Mouse (Mus musculus) CD4-positive helper T cell, adult 2 months (primary cell): ENCODE data around the gene Mctp2.
A peak's percentile ranks its signal among the peaks of the same experiment; 100 is the strongest.
"Not testable (repeated sequence)": the region's sequence is repeated elsewhere in the genome, so short reads cannot be mapped to it uniquely, and the experiment has no call there.

Source experiments
- DNase-seq: peaks from one replicate; pipeline ENCODE4 v3.0.0-alpha.2; 2012; ENCODE audit warnings: low read depth, missing footprints, low spot score

The Mctp2 gene

GRCm38 (mm10) chr7:72275513-72275912, 30.9 kb downstream of the Mctp2 start:
- peak; percentile 73 for DNase-seq

GRCm38 (mm10) chr7:72271546-72271945, 34.9 kb downstream of the Mctp2 start:
- DNase-seq: no peak

- peak; percentile 81 for DNase-seq
Measured at GRCm38 (mm10) chr7:72269994-72270393, 36.4 kb downstream of the Mctp2 start.

GRCm38 (mm10) chr7:72260766-72261655, 45.4 kb downstream of the Mctp2 start:
- peak; percentile 49 for DNase-seq

DNA sequence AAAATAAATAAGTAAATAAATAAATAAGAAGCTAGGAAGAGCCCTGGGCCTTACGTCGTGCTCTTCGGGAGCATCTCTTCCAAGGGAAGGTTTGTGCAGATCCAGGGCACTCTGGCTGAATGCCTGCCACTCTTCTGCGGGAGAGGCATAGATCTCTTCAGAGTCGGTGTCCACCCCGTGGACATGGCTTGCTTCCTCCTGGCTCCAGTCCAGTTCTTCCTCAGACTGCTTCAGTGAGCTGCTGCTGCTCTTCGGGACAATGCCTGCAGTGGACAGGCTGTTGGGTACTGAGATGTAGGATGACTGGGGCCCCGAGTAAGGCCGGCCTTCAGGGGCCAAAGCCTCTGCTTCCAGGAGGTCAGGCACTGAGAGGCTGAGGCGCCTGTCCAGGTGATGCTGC, 47.4 kb downstream of the Mctp2 start:
- DNase-seq: no peak

GRCm38 (mm10) chr7:72250326-72250725, 56.1 kb downstream of the Mctp2 start:
- not testable (repeated sequence) for DNase-seq

DNA sequence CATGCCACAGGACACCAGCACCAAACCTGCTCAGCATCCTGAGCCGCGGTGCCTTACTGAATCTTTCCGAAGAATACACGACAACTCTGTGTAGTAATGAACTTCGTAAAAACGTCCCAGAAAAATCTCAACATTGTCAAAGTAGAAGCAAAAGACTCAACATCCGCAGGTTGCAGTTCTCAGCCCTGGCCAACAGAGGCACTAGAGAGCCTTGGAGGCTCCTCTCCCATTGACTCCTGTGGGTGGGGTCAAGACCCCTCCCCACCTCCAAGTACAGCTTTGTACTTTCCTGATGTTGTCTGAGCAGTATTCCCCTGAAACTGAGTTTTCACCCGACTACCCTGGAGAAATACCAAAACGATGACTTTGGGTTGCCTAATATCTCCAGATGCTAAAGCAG, 65.1 kb downstream of the Mctp2 start:
- peak; percentile 17 for DNase-seq

DNA sequence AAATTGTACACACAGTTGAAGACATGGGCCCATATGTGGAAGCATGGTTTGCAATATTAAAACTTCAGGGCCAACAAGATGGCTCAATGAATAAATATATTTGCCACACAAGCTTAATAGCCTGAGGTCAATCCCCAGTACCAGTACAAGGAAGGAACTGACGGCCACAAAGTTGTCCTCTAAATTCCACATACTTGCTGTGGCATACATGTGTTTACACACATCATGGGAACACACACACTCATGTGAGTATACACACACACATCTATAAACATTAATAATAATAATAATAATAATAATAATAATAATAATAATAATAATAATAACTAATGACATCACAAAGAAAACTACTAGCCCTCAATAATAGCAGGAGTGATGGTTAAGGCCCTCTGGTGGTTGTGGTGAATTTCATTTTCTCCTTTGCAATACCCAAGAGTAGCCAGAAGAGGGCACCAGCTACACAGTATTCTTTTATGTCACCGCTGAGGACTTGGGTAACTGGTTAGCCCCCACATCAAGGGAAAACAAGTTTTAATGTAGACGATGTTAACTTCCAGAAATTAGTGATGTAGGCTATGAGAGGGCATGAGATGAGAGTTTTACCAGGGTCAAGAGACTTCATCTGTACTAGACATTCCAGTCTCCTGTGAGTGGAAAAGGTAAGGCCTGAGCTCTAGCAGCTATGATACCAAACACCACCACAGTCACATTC, 66.5 kb downstream of the Mctp2 start:
- DNase-seq: peak; percentile 73

DNA sequence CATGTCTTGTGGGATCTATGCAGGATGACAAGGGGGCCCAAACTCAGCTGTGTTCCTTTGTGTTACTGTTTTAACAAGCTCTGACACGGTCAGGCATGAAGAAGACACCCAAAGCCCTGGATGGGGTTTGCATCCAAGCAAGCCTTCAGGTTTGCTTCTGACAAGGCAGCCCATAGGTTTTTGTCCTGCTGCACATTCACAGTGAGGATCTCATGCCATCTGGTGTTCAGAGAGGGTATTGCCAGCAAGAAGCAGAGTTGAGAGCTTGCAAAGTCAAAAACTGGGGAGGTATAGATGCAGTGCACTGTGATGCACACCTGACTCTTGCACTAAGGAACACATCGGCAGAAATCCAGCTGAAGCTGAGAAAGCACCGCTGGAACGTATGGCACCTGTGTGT, 67.8 kb downstream of the Mctp2 start:
- peak; percentile 62 for DNase-seq

DNA sequence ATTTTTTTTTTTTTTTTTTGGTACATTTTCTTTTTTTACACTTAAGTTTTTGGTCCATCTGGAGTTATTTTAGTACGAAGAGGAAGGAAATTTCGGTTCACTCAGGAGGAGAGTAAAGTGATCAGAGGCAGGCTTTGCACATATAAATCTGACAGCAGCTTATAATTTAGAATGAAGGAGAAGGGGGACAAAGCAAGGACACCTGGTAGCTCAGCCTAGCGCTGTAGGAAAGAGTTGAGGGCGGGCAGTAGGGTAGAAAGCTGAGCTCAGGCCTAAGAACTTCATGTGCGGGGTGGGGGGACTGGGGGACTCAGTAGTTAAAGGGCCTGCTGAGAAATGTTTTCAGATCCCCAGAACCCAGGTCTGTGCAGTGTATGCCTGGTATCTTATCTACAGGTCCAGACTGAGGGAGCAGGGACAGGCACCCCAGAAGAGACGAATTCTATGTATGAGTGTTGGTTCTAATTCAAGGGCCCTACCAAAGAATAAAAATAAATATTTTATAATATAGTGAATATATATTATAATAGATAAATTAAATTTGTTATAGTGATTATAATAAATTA, 71.9 kb downstream of the Mctp2 start:
- no peak for DNase-seq

GRCm38 (mm10) chr7:72231182-72231877, 75.1 kb downstream of the Mctp2 start:
- DNase-seq: no peak

DNA sequence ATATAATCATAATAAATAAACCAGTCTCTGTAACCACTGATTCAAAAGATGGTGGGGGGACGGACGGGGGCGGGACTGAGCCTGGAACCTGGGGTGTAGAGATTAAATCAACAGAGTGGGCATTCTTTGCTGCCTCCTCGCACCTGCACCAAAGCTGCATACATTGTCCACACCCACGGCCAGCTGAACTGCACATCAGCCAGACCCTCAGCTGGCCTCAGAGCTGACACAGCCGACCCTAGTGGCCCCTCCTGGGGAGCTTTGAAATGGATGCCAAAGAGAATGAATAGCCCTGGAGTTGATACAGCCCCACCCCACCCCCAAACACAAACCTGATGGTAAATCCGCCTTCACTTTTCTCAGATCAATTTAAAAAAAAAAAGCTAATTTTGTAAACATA, 76.5 kb downstream of the Mctp2 start:
- DNase-seq: no peak

GRCm38 (mm10) chr7:72223558-72223957, 82.8 kb downstream of the Mctp2 start:
- no peak for DNase-seq

GRCm38 (mm10) chr7:72222532-72222931, 83.9 kb downstream of the Mctp2 start:
- DNase-seq: no peak

DNA sequence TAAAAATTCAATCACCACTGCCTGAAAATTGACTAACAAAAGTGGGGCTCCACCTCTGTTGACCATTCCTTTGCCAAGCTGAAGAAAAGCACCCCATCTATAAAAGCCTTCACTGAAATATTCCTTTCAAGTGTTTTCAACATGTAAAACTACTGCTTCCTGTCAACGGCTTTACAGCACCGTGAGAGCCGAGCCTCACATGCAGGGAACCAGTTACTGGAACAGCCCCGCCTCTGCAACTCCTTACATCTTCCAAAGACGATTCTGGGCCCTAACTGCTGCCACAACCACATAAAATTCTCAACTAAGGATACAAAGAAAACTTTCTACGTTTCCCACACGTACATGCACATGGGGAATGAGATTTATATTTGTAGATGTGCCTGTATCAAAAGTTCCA, 88.4 kb downstream of the Mctp2 start:
- DNase-seq: no peak

- DNase-seq: no peak
Measured at GRCm38 (mm10) chr7:72215563-72216215, 90.7 kb downstream of the Mctp2 start.

DNA sequence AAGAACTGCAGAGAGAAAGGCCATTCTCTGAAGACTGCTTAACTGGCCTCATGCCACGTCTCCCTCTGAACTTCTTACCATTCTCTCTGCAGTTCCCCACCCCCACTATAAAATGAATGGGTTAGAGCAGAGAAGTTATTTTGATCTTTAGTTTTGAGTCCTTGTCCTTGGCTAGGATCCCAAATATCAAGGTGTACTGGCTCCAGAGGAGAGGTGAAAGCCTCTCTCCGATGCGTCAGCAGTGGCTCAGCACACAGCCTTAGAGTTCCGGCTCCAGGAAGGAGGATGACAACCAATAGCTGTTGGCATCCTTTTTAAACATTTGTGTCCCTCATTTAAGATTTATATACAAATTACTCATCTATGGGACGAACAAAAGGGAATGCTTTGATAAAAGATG, 96.2 kb downstream of the Mctp2 start:
- no peak for DNase-seq

- no peak for DNase-seq
Measured at GRCm38 (mm10) chr7:72209296-72209695, 97.1 kb downstream of the Mctp2 start.

- DNase-seq: no peak
Measured at GRCm38 (mm10) chr7:72206841-72207240, 99.6 kb downstream of the Mctp2 start.

DNA sequence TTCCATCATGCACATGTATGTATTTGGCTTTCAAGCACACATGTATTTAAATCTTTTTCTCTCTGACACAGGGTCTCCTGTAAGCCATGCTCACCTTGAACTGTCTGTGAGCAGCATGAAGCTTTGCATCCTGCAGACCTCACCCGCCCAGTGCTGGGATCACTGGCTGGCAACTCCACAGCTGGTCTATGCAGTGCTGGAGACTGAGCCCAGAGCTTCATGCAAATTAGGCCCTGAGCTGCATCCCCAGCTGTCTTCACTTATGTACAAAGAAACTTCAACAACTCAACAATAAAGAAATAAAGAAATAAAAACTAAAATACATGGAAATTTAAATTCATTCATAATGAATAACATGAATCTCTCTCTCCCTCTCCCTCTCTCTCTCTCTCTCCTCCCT, 110.7 kb downstream of the Mctp2 start:
- DNase-seq: no peak

GRCm38 (mm10) chr7:72193304-72193703, 113.1 kb downstream of the Mctp2 start:
- no peak for DNase-seq
